Mouse (Mus musculus): Measurements from ENCODE around the gene Zfp526.

GRCm38 (mm10) chr7:25235526-25235925 lies 14.3 kb downstream of the Zfp526 start:
- TF ChIP-seq POLR2A (IDR thresholded peaks at IDR 0.05; ENCODE audit: insufficient read depth, low read depth, low read length) (no peak), CTCF (IDR thresholded peaks at IDR 0.05) (no peak), EP300 (IDR thresholded peaks at IDR 0.05; ENCODE audit: insufficient read depth, low read depth, low read length) (no peak)

All from heart, adult 2 months (tissue).